Mouse (Mus musculus): ENCODE measurements around the gene Ndrg3.
A peak's percentile ranks its signal among the peaks of the same experiment; 100 is the strongest.

DNA sequence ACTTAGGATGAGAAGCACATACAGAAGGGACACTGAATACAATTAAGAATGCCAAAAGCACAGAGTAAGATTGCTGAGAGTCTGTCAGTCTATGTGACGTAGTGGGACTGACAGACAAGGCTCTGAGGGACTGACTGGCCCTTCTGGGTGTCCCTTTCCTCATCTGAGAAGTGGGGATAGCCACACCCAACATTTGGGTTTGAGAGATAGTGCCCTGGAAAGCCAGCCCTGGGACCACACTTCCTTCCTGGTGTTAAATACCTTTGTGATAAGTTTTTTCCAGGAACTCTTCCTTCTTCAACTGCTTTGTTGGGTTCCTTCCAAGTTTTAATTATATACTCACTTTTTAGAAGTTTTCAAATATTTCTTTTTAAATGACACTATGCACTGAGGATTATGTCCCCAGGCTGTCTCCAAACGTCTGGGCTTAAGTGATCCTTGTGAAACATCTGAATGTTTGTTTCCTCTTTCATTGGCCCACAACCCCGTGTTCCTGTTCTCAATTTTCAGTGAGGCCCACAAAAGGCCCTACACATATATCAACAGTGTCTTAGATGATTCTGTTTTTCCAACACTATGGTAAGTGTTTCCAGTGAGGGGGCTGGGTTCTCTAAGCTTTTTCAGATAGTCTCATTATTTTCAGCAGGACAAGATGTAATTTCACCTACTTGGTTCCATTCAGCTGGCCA is 67.5 kb downstream of the Ndrg3 start:
- TF ChIP-seq CTCF (IDR thresholded peaks at IDR 0.05; ENCODE audit: low read depth) (no peak), EP300 (IDR thresholded peaks at IDR 0.05; ENCODE audit: low read depth) (peak; percentile 91)
